Mouse (Mus musculus) lung, adult 2 months (tissue): Measurements from ENCODE around the gene Kctd2.

Experiments used
- CTCF ChIP-seq: fragments of 200-500 bp; IDR thresholded peaks from 2 replicates; pipeline ENCODE4 v1.5.1; 2011; ENCODE audit warnings: mild to moderate bottlenecking, low read length, control low read depth; ENCODE audit not compliant: insufficient read depth
- POLR2A ChIP-seq: fragments of 200-500 bp; IDR thresholded peaks from 2 replicates; pipeline ENCODE4 v1.6.1; 2011; ENCODE audit warnings: low read depth, mild to moderate bottlenecking, control low read depth, low read length, borderline replicate concordance; ENCODE audit errors: extremely low read depth

GRCm38 (mm10) chr11:115419531-115420237, at the start of gene Kctd2, which contains the start of gene Atp5h:
- TF ChIP-seq POLR2A (peak; percentile 76; the same call in 1 of the 2 replicates), CTCF (no peak)
